Mouse (Mus musculus) lung, adult 2 months (tissue): ENCODE measurements around the gene Gm9049.
"Not testable (repeated sequence)": the region's sequence is repeated elsewhere in the genome, so short reads cannot be mapped to it uniquely, and the experiment has no call there.

Experiments
- CTCF ChIP-seq: fragments of 200-500 bp; IDR thresholded peaks from 2 replicates; pipeline ENCODE4 v1.5.1; 2011; ENCODE audit warnings: mild to moderate bottlenecking, low read length, control low read depth; ENCODE audit not compliant: insufficient read depth
- POLR2A ChIP-seq: fragments of 200-500 bp; IDR thresholded peaks from 2 replicates; pipeline ENCODE4 v1.6.1; 2011; ENCODE audit warnings: low read depth, mild to moderate bottlenecking, control low read depth, low read length, borderline replicate concordance; ENCODE audit errors: extremely low read depth

DNA sequence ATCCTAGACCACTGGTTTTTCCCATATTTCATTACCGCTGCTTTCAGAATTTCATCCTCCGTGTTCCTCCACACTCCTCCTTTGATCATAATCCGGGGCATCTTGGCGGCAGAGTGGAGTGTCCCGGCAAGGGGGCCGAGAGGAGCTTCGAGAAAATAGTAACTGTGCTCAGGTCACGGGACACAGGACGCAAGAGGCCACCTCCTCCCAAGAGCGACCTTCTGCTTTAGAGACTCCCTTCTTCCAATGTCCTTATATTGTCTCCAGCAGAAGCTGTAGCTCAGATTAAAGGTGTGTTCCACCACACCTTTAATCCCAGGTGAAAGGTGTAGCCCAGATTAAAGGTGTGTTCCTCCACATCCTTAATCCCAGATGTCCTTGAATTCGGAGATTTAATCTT, 27.0 kb downstream of the Gm9049 start, which contains the start of gene Gm9040:
- TF ChIP-seq POLR2A, CTCF: not testable (repeated sequence)
